Mouse (Mus musculus) thymus, adult 2 months (tissue): ENCODE data around the gene Lamc3.

Experiments
- CTCF ChIP-seq: fragments of 200-500 bp; IDR thresholded peaks from 2 replicates; pipeline ENCODE4 v1.5.1; 2012; ENCODE audit warnings: mild to moderate bottlenecking, control low read depth, low read length, moderate library complexity, borderline replicate concordance; ENCODE audit not compliant: control insufficient read depth, poor library complexity, insufficient read depth; ENCODE audit errors: extremely low read depth
- POLR2A ChIP-seq: fragments of 200-500 bp; IDR thresholded peaks from 2 replicates; pipeline ENCODE4 v1.6.1; 2012; ENCODE audit warnings: mild to moderate bottlenecking, low read length, control low read depth, moderate library complexity; ENCODE audit not compliant: control insufficient read depth, poor library complexity, insufficient read depth; ENCODE audit errors: extremely low read depth

GRCm38 (mm10) chr2:31846692-31847660, 40.1 kb upstream of the Lamc3 start:
- TF ChIP-seq POLR2A (no peak), CTCF (no peak)
